Mouse (Mus musculus) WW6 (cell line): ENCODE results near the gene Tiam1.

Experiments
- DNase-seq: peaks from one replicate; pipeline ENCODE4 v3.0.0-alpha.2; 2013; ENCODE audit warnings: low read depth, low spot score

Gene Tiam1

DNA sequence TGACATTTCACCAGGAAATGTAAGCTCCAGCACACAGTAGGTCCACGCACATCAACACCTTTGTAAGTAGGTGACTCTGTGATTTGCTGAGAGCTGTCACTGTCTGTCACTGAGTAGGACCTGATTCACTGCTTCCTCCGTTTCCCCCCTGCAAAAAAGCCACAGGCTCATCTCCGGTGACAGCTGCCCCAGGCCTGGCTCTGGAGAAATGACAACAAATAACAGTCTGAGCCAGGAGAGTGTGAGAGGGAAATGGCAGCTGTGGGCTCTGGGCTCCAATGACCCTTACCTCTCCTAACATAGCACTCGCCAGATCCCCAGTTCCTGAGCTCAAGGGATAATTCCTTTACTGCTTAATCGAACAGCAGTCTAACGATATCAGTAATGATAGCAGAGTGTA lies 301.7 kb downstream of the Tiam1 start:
- DNase-seq = no peak

DNA sequence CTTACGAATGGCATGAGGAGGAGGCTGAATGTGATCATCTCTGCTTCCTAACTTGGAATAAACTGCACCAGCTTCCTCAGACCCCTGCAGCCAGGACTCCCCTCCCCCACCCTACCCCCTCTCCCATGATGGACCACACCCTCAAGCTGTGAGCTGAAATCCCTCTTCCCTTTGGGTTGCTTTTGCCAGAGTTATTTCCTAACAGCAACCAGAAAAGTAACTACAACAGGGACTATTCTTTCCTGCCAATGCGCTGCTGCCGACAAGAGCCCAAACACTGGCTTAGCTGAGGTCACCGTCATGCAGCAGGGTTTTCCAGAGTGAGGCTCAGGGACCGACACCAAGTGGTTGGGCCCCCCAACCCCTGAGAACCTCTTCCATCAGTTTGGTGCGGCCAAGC lies 303.2 kb downstream of the Tiam1 start:
- no peak for DNase-seq

DNA sequence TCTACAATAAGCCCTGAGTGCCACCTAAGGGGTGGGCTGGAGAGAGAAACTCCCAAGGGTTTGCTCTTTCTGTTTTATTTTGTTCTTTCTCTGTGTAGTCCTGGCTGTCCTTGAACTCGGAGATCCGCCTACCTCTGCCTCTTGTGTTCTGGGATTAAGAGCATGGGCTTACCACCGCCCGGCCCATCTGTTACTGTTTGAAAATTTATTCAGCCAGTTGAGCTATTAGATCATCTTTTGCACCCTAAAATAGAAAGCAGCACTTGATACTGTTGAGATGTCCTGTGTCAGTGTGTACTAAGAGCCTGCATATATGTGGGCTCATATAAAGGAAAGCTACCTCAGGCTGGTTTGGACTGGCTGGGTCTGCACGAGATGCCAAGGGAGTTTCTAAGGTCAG lies 303.7 kb downstream of the Tiam1 start:
- DNase-seq = no peak

DNA sequence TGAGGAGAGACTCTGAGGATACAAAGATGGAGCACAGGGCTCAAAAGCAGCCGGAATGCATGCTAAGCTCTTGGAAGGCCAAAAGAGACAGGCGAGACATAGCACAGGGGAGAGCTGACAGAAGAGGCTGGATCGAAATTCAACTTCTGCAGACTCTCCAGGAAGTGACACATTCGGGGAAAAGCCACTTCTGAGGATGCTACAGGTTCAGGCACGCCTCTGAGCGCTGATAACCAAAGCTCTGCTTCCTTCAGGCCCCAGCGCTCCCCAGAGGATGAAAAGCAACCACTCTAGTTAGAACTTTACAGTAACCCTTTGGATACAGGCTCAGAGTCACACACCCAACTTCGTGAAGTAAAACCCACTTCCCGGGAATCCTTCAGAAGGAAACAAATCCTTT lies 306.5 kb downstream of the Tiam1 start:
- DNase-seq = no peak

DNA sequence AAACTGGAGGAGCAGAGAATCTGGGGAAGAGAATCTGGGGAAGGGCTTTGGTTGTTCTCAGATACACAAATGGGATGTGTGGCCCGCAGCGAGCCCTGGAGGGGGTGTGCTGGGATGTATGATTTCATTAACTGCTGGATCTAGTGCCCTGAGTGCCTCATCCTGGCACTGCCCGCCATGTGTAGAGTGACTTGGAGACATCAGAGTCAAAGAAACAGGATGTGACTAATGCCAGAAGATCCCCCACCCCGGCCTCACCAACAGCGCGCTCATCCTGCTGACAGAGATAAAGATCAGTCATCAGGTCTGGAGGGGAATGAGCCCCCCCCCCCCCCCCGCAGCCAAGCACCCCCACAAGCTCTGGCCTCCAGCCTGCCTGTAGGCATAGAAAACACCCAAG lies 308.0 kb downstream of the Tiam1 start:
- DNase-seq = no peak

DNA sequence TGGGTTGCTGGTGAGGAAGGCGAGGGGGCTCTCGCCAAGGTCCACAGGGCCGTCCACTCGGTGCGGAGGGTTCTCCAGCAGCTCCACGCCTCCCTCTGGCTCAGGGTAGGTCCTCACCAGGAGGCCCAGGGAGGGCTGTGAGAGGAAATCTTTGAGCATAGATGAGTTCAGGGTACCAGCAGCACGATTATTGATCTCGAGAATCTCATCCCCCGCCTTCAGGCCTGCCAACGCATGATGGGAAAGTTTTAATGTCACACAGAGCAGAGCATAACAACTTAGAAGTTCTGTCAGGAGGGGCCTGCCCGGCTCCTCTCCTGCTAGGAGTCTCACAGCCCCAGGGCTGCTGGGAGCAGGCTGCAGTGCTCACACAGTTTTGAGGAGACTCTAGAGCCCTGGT lies 310.6 kb downstream of the Tiam1 start:
- DNase-seq = no peak

DNA sequence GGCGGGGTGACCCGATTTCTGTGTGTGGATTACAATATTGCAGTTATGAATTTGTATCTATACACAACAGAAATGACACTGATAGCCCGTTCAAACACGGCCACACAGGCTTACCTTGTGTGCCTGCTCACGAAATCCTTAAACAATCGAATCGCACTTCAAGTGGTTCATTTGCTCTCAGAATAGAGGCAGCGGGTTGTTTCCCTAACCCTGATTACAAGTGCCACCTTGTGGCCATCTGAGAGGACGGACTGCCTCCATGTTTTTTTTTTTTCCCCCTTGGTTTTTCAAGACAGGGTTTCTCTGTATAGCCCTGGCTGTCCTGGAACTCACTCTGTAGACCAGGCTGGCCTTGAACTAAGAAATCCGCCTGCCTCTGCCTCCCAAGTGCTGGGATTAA lies 312.4 kb downstream of the Tiam1 start:
- no peak for DNase-seq

DNA sequence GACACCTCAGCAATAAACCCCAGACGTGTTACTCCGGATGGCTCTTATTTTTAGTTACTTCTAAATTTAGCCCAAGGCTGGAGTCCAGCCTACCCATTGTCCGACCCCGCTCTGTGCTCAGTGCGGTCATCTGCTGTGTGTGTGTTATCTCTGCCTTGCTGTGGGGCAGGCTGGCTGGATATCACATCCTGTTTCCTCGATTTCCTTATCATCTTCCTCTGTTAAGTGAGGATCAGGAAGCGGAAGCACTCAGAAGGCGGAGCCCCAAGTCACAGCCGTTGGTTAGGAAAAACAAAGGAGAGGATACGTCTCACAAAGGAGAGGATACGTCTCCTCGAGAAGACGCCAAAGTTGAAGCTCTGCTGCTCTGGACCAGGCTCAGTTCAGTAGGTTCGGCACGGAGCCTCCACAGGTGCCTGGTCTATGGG lies 313.3 kb downstream of the Tiam1 start:
- no peak for DNase-seq

DNA sequence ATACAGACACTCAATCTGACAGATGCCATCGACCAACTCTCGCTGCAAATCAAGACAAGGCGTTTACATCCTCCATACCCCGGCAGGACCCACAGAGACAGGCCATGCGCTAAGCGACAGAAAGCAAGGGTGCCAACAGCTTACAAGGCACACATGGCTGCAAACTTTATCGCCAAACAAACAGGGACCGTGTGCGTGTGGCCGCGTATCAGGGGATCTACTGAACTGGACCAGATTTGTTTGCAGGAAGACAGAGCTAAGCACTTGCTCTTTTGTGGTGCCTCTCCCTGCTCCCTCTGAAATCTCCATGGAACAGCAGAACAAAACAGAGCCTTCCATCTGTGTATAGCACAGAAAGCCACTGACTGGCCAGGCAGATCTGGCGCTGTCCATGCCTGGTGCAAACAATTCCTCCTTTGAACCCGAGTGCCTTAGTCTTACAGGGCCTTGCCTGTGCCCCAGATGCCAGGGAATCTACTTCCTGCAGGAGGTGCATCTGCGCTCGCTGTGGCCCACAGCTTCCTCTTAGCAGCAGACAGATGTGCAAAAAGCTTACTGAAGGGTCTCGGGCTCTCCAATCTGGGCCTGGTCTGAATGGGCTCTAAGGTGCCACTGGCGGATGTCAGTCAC lies 316.0 kb downstream of the Tiam1 start:
- no peak for DNase-seq

DNA sequence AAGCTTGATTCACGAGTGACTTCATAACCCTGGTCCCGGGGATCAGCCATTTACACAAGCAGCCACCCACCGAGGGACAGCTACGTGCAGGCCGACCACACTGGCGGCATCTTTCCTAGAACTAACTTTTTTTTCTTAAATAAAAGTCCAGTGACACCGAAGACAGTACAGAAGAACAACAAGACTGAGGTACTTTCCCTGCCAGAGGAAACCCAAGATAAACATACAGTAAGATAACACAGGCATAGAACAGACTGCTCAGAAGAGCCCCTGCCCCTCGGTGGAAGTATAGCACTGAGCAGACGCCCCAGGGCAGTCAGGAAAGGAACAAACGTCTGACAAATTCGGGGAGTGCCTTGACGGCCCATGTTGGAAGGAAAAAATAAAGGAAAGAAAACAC lies 317.7 kb downstream of the Tiam1 start:
- no peak for DNase-seq

DNA sequence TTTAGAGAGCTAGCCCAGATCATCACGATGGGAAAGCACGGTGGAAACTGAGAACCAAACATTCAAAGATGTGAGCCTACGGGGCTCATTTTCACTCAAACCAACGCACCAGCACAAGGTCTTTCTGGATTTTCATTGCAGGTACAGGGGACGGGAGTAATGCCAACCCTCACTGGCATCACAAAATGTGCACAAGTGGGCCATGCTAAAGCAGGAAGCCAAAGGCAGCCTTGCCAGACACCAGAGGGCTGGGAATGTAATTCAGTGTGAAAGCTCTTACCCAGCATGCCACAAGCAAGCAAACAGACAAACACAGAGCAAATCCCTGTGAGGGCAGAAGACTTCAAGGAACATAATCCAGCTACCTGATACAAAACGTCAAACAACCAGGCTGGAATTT lies 320.7 kb downstream of the Tiam1 start:
- DNase-seq = no peak

DNA sequence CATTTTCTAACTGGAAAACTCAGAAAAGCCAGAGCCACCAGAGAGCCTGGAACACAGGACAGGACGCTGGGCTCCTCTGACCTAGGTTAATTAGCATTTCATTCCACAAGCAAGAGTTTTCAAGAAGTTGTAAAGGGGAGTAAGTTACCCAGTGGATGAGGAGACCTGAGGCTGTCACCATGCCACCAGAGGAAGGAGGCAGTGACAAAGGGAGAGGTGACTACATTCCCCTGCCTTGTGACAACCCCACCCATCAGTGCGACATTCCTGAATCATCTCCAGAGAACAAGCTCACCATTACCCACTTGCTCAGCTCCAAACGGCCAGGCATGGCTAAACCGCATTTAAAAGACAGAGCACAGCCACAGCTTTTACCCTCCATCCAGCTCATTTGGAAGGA lies 324.9 kb downstream of the Tiam1 start:
- DNase-seq = no peak

DNA sequence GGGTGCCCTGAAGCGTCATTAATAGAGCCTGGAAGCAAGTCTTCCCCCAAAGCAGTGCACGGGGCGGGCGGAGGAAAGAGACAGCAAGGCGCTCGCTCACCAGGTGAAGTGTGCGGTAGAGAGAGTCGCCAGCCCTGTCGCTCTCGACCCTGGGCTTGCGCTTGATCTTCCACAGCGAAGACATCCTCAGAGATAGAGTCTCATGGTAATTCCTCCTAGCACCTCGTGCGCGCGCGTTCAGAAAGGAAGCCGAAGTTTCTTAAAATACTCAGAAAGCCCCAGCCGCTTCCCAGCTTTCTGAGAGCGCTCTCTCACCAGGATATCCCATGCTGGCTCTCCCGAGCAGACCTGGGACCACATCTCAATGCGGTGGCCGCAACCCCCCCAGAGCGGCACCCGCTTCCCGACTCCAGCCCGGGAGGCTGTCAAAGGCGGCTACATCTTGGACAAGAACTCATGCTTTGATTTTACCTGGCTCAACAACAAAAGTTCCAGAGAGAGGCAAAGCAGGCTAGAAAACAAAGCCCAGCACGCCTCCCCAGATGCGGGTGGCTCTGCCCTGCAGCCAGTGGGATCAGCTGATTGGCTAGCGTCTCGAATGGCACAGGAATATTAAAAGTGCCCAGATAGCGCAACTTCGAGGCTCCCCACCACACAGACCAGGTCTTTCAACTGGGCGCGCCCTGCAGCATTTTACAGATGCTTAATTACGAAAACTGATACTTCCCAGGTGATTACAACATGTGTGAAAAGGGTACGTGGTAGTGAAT lies 325.5 kb downstream of the Tiam1 start:
- no peak for DNase-seq

DNA sequence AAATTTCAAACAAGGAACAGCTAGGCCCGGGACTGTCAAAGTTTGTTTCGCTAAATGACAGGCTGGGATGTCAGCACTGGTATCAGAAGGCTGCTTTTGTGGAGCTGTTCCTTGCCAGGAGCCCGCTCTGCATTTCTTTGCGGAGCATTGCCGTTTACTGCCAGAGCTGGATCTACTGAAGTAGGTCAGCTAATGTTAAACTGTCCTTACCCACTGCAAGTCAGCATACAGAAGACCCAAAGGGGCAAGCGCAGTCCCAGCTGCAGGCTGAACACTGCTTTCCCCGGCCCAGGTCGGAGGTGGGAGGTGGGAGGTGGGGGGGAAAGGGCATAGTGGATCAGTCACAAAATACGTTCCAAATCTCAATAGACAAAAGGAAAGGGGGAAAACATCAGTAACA lies 326.3 kb downstream of the Tiam1 start:
- no peak for DNase-seq

DNA sequence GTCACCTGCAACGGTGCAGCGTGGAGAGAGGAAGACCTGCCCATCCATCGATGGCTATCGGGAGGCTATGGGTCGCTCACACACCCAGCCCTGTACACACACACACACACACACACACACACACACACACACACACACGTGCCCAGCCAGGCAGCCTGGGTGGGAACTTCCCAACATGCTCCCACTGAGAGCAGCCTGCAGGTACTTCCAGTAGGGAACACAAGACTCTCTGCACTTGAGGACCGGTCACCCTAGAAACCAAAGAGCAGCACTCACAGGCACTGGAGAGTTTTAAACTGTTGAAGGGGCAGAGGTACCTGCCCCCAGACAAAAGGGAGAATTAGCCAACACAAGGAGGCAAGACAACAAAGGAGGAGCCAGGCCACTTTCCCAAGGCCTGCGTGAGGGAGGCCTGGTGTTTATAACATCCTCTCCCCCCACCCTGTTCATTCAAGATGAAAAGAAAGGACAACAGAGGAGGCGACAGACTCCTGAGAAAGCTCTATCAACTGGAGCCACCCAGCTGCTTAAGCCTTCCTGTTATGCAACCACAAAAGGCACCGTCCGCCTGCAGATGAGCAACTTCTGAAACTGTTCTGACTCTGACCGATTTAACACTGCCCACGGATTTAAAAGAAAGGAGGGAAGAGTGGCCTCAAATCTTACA lies 326.9 kb downstream of the Tiam1 start:
- no peak for DNase-seq

DNA sequence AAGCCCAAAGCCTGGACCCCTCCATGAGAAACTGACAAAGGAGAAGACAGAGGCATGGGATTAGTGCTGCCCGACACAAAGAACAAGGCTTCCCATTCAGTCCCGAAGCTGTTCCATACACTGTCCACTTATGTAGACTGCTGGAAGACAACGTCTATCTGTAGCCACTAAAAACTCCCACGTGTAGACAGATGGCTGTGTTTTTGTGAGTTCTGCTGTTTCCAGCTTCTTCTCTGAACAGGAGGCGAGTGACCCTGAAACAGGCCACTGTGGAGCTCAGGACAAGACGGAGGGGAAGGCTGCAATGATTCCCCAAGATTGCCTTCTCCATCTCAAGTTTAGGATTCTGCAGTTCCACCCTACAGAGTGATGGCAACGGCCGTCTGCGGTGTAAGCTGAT lies 330.0 kb downstream of the Tiam1 start:
- DNase-seq = no peak

DNA sequence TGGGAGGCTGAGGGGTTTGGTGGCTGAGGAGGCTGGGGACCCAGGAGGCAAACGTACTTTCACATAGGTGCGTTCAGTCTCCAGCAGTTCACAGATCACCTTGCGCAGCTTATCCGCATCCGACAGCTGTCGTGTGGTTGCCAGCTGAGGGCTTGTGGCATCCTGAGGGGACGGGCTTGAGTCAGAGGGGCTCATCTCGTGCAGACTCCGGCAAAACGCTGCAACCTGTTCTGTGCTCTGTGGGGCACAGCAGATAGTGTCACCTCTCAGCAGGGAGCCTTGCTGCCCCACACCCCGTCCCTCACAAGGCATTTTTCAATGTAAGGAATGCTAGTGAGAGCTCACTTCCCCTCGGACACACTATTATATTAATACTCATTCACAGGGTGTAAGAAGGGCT lies 330.7 kb downstream of the Tiam1 start:
- no peak for DNase-seq

DNA sequence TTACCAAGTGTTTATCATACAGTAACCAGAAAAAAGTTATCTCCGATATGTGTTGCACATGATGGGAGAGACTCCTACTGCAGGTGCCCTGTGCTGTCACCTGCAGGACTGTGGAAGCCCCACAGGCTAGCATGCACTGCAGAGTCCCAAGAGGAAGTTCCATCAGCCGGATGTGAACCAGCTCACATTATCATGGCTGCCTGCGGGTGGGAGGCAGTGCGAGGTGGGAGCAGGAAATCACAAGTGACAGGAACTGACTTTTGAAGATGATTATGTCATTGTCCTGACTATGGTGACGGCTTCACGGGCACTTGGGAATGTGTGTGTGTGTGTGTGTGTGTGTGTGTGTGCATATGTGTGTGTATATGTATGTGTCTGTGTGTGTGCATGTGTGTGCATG lies 333.2 kb downstream of the Tiam1 start:
- no peak for DNase-seq

DNA sequence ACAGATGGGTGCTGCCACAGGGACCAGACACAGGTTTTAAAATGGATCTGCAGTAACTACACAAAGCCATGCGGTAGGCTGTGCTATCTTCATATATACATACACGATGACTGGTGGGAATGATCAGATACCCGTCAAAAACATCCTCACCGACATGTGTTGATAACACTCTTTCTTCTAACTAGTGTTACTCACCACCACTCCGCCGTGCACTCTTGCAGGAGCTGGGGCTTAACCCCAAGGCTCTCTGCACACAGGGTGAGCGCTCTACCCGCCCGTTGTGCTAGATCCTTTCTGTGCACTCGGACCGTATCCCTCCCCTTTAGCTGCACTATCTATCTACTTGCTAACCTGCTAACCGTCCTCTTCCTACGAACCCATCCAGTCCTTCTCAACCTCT lies 335.4 kb downstream of the Tiam1 start:
- DNase-seq = no peak

DNA sequence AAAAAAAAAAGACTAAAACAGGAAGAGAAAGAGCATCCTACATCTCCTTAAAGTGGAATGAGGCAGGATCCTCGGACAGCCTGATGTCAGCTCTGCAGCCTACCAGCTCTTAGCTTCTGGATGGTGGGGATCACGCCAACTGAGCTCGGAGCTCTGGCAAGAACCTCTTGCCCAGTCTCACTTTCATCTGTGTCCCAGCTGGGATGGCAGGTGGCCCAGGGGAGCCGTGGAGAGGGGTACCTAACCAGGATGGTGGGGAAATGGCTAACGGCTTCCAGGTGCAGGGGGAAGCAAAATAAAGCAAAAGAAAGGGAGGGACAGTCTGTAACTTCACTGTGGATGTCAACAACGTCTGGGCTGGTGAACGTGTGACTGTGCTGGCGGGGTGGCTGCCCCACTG lies 337.6 kb downstream of the Tiam1 start:
- no peak for DNase-seq

DNA sequence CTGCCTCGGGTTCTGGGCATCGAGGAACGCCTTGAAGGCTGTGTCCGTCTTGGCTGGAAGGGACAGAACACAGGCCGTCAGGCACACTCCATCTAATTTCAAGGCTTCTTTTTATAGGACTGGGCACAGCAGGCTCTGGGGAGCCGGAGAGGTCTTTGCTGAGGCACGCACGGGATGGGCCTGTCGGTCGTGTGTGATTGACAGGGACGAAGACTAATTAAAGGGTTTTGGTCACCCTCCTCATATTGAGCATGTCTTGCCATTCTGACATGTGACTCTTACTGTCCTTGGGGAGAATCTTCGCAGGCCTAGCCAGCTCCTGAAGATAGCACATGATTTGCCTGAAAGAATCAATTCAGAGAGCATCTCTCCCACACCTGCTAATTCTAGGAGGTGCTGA lies 338.4 kb downstream of the Tiam1 start:
- DNase-seq = no peak

DNA sequence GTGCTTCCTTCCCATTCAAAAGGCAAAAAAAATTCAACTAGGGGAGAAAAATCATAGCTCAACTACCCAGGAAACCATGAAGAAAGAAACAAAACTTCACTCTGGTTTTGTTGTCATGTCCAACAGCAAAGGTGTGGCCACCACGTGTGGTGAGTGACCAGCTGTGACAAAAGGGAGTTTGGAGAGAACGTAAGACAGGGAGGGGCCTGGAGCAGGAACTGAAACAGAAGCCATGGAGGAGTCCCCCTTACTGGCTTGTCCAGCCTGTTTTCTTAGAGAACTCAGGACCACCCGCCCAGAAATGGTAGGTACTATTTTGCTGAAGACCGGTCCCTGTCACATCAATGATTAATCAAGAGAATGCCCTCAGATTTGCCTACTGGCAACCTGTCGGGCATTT lies 342.1 kb downstream of the Tiam1 start:
- no peak for DNase-seq

DNA sequence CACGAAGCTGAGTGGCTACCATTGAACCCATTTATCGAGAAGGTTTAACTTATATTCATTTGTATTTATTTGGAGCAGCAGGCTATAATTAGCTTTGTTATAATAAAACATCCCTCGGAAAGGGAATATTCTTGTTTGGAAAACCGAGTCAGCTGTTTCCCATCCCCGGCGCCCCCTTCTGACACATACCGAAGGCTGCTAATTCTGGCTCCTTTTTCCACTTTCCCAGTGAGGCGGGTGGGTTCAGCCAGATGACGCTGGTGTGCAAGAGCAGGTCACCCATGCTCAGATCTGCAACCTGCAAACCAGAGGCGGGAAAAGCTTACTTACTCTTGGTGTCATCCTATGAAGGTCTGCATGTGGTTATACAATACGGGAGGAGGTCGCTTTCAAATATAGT lies 343.8 kb downstream of the Tiam1 start:
- DNase-seq = no peak
